Mouse (Mus musculus): ENCODE measurements around the gene Ralgds.
"Not testable (repeated sequence)": the region's sequence is repeated elsewhere in the genome, so short reads cannot be mapped to it uniquely, and the experiment has no call there.

Gene Ralgds

DNA sequence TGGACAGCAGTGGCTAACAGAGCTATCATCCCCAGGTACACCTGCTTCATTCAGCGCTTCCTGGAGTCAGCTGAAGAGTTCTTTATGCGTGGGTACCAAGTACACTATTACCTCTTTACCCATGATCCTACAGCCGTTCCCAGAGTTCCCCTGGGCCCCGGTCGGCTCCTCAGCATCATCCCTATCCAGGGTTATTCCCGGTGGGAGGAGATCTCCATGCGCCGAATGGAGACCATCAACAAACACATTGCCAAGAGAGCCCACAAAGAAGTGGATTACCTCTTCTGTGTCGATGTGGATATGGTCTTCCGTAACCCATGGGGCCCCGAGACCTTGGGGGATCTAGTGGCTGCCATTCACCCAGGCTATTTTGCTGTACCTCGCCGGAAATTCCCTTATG lies 8.2 kb upstream of the Ralgds start:
- intact Hi-C loops (cut with DNase I) = no loop called here

DNA sequence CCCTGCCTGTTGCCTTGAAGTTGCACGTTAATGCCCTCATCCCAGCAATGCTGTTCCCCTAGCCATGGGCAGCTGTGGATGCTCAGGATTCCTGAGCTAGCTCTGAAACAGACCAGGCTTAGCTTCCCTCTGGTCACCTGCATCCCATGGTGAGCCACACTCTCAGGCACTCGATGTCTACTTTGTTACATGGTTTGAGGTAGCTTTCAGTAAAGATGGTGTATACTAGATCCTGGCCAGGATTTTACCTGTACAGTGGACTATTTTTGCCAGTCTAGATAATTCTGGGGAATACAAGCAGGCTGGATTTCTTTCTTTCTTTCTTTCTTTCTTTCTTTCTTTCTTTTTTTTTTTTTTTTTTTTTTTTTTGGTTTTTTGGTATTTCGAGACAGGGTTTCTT lies 7.1 kb upstream of the Ralgds start, which contains the start of gene Gm10134:
Gene Gm10134, plus strand, starts transcription at position 301 of the 400 bp plus-strand sequence.
- intact Hi-C loops (cut with DNase I) = no loop called here

DNA sequence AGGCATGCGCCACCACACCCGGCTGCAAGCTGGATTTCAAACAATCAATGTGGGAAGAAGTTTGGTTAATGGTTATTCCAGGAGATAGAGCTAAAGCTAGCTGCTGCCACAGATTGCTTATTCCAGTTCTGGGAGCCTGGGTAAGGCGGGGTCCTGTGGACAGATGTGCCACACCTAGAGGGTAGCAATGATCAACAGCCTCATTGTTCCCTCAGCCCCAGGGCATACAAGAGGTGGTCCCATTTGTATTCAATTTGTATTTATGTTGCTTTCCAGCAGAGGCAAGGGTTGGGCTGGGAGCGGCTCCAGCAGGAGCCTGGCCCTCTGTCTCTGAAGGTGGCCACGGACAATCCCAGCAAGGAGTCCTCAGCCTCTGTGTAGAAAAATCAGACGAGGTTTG lies 6.6 kb upstream of the Ralgds start:
- intact Hi-C loops (cut with DNase I) = no loop called here

DNA sequence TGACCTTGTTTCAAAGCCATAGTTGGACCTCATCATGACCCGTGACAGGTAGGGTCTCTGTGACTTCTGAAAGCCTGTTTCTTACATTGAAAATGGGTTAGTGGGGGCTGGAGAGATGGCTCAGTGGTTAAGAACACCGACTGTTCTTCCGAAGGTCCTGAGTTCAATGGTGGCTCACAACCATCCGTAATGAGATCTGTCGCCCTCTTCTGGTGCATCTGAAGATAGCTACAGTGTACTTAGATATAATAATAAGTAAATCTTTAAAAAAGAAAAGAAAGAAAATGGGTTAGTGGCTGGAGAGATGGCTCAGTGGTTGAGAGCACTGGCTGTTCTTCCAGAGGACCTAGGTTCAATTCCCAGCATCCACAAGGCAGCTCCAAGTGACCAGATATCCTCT lies 1.3 kb upstream of the Ralgds start:
- intact Hi-C loops (cut with DNase I) = not testable (repeated sequence)

DNA sequence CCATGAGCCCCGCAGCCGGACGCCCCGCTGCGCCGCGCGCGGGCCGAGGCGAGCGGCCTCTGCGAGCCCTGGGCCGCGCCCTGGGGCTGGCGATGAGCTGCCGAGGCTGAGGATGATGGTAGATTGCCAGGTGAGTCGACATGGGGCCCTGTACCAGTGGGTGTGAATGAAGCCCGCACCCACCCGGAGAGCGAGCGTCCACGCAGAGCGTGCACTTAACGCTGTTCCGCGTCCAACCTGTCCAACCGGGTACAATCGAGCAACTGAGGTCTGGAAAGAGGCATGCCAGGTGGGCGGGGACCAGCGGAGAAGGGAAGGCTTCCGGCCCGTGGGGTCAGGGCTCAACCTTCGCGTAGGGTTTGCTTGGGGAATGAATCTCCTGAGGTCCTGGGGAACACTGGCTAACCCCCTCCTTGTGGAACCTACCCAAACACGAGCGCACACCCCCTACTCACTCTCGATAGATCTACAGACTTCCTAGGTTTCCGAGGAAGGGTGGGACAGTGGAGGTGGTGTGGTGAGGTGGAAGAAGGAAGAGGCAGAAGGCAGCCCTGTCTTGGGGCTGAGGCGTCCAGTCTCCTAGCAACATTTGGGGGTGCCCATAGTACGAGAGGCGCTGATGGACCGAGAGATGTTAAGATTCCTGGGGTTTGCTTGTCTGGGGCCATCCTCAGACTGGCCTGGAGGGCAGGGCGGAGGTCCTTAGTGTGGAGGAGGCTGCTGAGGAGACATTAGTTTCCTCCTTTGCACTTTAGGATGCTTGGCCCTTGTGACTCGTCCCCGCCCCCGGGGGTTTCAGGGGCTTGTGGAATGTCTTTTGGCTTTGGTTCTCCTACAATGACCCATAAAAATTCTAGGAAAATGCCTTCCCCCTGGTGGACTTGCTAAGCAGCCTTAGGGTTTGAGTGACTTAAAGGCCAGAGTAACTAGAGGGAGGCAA lies 776 bp downstream of the Ralgds start:
- intact Hi-C loops (cut with DNase I) = no loop called here

DNA sequence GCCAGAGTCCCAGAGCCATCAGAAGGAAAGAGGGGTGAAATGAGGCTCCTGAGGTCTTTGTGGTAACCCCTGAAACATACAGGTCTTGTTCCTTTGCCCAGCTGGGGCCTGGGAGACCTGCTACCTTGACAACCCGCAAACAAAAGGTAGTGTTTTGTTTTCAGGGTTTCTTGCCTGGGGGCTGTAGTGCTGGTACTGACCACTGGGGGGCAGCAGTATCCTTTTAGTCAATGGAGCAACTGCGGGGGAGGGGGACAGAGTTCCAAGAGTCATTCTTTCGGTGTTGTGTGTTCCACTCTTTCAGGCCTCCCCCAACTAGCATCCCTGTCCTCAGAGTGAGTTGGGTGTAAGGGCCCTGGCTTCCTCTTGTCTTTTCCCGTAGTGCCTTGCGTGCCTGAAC lies 1.6 kb downstream of the Ralgds start:
- intact Hi-C loops (cut with DNase I) = no loop called here

DNA sequence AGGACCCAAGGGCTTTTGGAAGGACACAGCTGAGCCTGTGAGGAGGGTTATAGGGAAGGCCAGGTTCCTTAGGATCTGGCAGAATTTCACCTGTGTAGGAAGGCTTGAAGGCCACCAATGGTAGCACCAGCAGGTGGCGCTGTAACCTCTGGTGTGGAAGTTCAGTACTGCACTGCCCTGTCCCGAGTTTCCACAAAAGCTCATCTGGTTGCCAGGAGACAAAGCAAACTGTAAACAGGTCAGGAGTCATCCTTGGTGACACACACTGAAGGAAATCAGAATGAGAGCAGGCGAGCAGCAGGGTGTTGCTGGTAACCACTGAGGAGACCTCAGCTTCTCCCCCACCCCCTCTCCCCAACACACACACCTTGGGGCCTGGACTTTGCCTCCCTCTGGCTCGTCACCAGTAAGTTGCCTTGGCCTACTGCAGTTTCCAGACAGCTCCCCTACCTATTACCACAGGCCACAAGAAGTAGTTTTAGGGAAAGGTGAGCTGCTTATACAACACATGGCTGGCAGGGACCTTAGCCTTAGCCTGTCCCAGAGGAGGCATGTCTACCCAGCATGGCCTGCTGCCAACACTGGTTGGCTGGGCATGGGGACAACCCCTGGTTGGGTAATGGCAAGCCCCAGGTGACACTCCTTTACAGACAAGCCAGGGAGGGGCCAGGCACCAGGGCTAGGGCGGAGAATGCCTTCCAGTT lies 4.4 kb downstream of the Ralgds start:
- intact Hi-C loops (cut with DNase I) = loop anchor here (1.0 kb wide), 1 partner anchor 66 kb away; the partner anchor contains the start of gene Gtf3c5

DNA sequence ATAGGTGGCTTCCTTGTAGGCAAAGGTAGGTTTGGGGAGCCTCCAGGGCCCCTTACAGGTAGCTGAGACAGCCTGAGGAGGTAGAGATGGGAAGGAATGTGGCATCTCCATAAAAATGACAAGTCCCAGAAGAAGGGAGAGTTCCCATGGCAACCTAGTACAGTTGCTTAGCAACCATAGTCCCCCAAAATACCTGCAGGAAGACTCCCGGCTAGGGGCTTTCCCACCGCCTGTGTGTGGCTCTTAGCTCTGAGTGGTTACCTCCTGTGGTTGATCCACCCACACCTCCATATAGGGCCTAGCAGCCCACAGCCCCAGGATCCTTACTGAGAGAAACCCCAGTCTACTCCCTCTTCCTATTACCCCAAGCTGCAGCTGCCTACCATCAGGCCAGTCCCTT lies 5.3 kb downstream of the Ralgds start:
- intact Hi-C loops (cut with DNase I) = no loop called here

DNA sequence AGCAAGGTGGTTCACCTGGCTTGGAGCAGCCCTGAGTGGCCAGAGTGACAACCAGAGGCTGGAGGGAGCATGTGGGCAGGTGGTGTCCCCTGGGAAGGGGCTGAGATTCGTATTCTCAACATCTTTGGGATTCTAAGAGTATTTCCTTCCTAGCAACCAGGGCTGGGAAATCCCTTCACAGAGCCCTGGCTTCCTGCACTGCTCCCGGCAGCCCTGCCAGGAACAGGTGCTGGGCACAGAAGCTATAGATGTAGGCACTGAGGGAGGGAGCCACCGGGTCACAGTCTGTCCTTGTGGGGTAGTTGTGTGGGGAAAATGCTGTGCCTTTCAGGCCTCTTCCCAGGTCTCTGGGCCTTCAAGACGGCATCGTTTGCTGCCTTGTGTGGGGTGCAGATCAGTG lies 7.7 kb downstream of the Ralgds start:
- intact Hi-C loops (cut with DNase I) = no loop called here

DNA sequence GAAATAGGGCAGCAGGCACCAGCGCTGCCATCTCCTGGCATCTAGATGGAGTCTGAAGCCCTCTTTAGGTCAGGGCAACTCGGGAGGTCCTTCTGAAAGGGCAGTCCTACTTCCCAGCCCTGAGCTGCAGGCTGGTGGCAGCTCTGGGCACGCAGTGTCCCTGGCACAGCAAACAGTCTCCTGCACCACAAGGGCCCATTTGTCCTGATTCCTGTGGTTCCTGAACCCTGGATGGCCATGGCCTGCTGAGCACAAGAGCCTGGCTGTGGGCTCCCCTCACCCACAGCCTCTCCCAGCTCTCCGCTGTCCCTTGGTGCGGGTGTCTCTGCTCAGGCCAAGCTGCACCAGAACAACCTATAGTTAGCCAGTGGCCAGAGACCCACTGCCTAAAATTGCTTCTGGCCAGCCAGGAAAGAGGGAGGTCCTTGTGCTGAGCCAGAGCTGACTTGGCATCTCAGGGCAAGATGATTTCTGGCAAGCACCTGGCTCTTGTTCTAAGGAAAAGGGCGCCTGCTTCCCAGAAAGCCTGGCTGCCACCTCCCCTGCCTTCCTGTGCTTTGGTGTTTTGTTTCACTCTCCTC lies 8.7 kb downstream of the Ralgds start:
- intact Hi-C loops (cut with DNase I) = no loop called here

DNA sequence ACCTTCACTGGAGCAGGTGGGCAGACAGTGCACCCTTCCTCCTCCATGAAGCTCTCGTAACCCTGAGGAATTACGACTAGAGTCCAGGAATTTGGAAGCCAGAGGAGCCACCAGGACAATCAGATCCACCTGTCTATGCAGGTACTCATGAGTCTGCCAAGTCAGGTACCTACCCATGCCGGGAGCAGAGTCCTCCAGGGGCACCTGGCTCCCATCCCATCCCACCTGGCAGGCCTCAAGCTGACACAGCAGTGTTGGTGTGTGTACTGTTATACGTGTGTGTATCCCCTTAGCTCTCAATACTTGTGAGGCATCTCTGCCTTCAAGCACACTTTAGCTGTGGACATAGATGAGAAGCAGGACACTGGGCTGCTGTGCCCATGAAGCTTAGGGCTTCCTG lies 9.2 kb downstream of the Ralgds start:
- intact Hi-C loops (cut with DNase I) = no loop called here

DNA sequence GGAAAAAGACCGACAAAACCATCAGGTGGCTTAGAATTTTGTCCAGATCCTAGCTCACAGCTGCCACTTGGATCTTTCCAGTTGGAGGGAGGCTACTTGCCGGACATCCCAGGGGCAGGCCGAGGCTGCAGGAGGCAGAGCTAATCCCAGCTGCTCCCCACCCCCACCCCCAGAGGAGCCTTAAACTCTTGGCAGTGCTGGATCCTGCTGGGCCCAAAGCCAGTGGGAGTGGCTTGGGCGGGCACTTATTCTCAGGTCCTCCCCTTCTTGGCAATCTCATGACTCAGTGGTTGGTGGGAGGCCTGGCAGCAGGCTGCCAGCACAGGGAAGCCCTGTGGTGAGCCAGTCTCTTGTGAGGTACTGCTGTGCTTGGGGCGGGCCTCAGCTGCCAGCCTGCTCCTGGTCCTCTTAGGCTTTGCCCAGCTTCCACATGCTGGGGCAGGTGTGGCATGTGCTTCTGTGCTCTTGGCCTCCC lies 10.8 kb downstream of the Ralgds start:
- intact Hi-C loops (cut with DNase I) = no loop called here

DNA sequence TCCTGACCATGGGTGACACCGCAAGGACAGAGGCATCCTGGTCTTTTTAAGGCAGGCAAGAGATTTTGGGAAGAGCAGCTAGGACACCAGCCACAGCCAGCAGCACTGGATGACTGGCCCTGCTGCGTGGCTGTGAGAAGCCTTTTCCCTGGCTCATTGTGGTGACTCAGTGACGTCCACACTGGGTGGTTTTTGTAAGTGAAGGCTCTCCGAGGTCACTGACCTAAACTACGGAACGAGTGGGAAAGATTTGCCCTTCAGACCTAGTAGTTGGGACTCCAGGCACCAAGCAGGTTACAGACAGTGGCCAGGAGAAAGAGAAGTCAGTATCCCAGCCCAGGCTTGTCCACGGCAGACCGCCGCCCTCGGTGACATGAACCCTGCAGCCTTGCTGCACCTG lies 11.5 kb downstream of the Ralgds start:
- intact Hi-C loops (cut with DNase I) = no loop called here

DNA sequence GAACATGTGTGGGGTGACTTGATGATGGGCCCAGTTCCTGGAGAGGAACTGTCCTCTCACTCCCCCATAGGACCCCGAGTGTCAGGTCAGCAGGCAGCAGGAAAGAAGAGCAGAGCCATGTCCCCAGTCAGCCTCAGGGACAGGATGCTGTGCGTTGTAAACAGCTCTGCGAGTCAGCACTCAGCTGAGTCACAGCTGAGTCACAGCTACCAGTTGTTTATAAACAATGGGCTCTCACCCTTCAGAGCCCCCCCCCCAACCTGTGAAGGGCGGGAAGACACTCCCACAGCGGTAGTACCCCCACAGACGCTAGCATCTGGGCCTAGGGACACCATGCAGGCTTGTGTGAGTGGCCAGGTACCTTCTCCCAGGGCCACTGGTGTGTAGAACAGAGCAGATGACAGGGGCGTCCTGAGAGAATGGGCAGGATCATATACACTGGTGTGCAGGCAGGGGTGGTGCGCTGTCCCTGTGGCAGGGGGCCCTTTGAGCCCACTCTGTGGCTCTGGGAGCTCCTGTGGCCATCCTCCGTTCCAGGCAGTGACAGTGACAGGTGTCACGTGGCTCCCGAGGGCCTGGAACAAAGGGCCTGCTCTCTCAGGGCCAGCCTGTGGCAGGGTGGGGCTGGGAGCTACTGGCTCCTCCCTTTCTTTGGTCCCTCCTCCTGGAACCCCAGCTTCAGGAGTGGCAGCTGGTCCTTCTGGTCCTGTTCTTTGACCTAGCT lies 12.5 kb downstream of the Ralgds start:
- intact Hi-C loops (cut with DNase I) = no loop called here

DNA sequence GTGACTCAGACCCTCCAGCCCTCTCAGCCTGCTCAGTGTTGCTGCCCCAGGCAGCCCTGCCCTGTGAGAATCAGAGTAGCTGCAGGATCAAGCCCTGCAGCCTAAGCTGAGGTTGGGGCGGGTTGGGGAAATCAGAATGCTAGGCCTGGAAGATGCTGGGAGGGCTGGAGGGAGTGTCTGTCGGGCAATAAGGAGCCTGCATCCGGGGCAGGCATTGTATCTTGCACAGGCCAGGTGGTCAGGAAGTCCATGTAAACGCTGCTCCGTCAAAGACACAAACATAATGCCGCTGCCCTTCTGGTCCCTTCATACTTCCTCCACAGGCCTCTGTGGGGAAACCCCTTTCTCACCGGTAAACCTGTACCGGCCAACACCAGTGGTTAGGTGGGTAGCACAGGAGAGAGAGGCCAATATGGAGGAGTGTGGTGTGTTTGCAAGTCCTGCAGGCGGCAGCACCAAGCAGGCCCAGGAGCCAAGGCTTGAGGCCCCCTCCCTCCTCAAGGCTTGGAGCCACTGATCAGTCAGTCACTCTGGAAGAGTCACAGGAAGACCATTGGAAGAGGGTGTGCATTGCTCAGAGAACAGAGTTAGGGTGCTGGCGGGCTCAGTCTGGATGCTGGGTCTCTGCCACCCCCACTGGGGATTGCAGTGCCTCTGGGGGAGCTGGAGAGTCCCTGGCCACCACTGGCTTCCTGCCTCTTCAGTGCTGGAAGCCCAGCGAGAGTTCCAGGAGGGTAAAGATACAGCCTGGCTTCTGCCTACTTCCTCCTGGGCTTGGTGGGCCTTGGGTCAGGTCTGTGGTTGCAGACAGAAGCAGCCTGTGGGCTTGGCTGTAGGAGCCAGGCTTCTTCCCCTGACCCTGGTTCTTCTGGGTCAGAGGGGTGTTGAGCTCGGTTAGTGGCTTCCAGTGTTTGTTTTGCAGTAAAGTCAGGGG lies 13.3 kb downstream of the Ralgds start:
- intact Hi-C loops (cut with DNase I) = no loop called here

DNA sequence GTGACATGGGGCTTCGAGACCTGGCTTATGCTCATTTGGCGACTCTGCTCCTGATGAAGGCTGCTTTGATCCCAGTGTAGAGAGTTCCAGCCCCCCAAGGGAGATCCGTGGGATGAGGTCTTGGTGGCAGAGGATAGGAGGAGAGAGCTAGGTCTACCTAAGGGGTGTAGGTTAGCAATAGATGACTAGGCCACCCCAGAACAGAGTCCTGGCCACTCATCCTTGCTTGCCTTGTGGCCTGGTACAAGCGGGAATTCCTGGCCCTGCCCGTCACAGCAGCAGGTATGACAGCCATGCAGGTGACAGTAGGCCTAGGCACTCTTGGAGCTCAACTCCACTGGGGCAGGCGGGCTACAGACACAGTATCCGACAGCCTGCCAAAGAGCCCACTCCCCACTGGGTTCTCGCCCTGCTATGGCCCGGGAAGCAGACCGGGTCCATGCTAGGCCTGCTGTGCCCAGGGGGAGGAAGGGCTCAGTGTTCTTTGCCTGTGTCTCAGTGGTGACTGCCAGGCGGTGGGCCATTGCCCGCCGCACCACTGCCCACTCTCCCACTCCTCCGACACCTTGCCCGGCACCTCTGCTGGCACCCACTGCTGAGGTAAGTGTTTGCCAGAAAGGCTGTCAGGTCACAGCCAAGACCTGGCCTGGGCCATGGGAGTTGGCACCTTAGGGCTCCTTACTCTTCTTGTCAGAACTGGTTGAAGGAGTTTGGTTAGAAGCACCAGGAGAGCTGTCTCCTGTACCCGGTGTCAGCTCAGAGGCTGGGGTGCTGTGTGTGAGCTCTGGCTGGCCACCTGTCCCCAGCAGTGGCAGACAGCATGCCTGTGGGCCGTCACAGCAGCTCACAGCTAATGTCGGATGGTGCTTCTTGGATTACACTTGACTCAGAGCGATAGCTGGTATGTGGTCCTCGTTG lies 14.8 kb downstream of the Ralgds start:
- intact Hi-C loops (cut with DNase I) = no loop called here

DNA sequence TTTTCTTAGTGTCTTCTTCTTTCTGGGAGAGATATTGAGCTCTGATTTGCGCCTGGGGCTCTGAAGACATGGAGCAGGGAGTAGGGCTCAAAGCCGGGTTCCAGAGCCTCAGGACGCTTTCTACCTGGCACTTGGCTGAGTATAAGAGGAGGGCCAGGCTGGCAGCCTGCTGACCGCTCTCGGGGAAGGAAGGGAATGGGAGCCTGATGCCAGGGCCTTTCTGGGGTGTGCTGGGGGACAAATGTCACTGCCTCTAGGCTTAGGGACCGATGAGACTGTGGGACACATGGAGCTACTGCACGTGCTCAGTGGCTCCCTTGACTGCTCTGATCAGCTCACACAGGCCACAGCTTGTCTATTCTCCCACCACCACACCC lies 15.4 kb downstream of the Ralgds start:
- intact Hi-C loops (cut with DNase I) = no loop called here

DNA sequence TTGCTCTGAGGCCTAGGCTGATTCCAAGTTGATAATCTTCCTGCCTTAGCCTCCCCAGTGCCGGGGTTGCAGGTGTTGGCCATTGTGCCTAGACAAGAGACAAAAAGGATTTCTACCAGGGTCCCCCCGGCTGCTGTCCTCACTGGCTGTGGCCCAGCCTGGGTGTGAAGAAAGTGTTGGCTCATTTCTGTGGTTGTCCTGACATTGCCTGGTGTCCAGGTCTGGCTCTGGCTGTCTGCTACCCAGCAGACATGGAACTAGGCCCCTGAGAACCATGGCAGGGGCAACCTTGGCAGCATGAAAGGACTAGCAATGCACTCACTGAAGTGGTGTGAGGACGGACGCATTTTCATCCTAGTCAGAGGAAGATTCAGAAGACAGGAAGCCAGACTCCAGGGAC lies 16.9 kb downstream of the Ralgds start:
- intact Hi-C loops (cut with DNase I) = no loop called here

DNA sequence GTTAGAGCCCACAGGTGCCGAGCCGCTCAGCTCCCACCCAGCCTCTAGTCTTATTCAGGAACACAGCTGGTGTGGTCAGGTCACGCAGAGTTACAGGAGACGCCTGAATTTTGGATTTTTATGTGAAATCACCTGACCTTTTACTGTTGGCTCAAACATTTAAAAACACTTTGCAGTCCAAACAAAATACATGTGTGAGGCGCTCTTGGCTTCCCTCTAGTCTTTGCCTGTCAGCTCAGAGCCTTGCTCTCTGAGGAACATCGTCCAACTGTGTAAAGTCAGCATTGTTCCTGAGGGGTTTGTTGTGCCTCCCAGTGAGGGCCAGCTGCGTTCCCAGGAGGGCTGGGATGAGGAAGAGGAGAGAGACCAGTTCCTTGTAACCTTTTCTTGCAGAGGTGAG lies 17.4 kb downstream of the Ralgds start:
- intact Hi-C loops (cut with DNase I) = no loop called here

Measured in adrenal gland (tissue).